ENCODE assay signal across 15 mouse cellular contexts in the genomic region with DNA sequence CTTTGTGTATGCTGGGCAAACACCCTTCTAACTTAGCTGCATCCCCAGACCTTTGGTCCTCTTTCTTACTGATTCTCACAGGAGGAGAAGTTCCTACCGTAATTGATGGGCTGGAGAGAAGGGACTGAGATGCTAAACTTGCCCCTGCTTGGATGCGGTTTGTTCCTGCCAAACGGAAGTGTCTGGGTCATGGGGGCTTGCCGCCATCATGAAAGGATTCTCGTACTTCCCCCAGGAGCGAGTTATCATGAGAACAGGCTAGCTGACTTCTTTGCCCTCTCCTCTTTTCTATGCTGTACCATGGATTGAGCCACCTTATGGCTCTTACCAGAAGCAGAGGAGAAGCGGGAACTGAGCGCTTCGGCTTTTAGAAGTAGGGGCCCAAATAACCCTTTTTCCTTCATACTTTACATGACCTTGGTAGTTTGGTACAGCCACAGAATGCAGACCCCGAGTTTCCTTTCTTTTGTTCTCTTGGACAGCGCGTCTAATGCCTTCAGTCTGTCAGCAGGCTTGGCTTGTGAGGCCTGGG. TPM values are rescaled to one million over a fixed set of nuclear protein-coding genes. Genes with fewer than 3 reads are reported as not detected.
DNase-seq lines count a peak whose midpoint lies in the region; ATAC-seq lines count a peak whose summit lies in the region.
"Had no signal": no experiment of that assay in that cellular context is flagged by ENCODE, and none has a peak within 500 bp of the region (broad histone marks: within the 10 kb centered on the region; RNA-seq: fewer than 3 reads in every experiment).

No protein-coding gene starts in this region.

- H3K9me3 ChIP-seq in hindbrain, embryonic 10.5 days = no peaks in the 10 kb centered on the region
- H3K9me3 ChIP-seq in hindbrain, embryonic 13.5 days = no peaks in the 10 kb centered on the region
- H3K9me3 ChIP-seq in midbrain, embryonic 11.5 days (ENCODE audit: control insufficient read depth, low read length) = no peaks in the 10 kb centered on the region
- no peaks in the 10 kb centered on the region for H3K9me3 ChIP-seq in midbrain, embryonic 13.5 days
- H3K9me3 ChIP-seq in limb, embryonic 12.5 days = no peaks in the 10 kb centered on the region
- H3K9me3 ChIP-seq: embryonic facial prominence, embryonic 15.5 days; forebrain, embryonic 12.5 days; hindbrain, embryonic 15.5 days had no signal

- no peak for ATAC-seq in hindbrain, embryonic 13.5 days (ENCODE audit: low FRiP score)
- no peak for ATAC-seq in midbrain, embryonic 11.5 days (ENCODE audit: low FRiP score)
- no peak for ATAC-seq in midbrain, embryonic 13.5 days
- no peak for ATAC-seq in limb, embryonic 12.5 days (ENCODE audit: insufficient number of reproducible peaks, insufficient read depth, low FRiP score, low TSS enrichment, low read depth)

- H3K27me3 ChIP-seq in hindbrain, embryonic 10.5 days (ENCODE audit: insufficient read depth, poor library complexity, severe bottlenecking) = no peaks in the 10 kb centered on the region
- H3K27me3 ChIP-seq in hindbrain, embryonic 13.5 days = no peaks in the 10 kb centered on the region
- no peaks in the 10 kb centered on the region for H3K27me3 ChIP-seq in midbrain, embryonic 11.5 days (ENCODE audit: control insufficient read depth, insufficient read depth, low read length)
- H3K27me3 ChIP-seq in midbrain, embryonic 13.5 days = no peaks in the 10 kb centered on the region
- H3K27me3 ChIP-seq in limb, embryonic 12.5 days = no peaks in the 10 kb centered on the region
- H3K27me3 ChIP-seq: embryonic facial prominence, embryonic 15.5 days; forebrain, embryonic 12.5 days; hindbrain, embryonic 15.5 days had no signal

- no peaks in the 10 kb centered on the region for H3K36me3 ChIP-seq in hindbrain, embryonic 10.5 days
- no peaks in the 10 kb centered on the region for H3K36me3 ChIP-seq in hindbrain, embryonic 13.5 days
- H3K36me3 ChIP-seq in midbrain, embryonic 11.5 days (ENCODE audit: control insufficient read depth, insufficient read depth, low read length) = no peaks in the 10 kb centered on the region
- H3K36me3 ChIP-seq in midbrain, embryonic 13.5 days = no peaks in the 10 kb centered on the region
- no peaks in the 10 kb centered on the region for H3K36me3 ChIP-seq in limb, embryonic 12.5 days
- H3K36me3 ChIP-seq: embryonic facial prominence, embryonic 15.5 days; forebrain, embryonic 12.5 days; hindbrain, embryonic 15.5 days had no signal

- H3K4me2 ChIP-seq in hindbrain, embryonic 13.5 days = no peak overlapping the region
- no peak overlapping the region for H3K4me2 ChIP-seq in midbrain, embryonic 11.5 days
- H3K4me2 ChIP-seq in midbrain, embryonic 13.5 days (replicated peaks) = no peak overlapping the region
- H3K4me2 ChIP-seq in limb, embryonic 12.5 days = no peak overlapping the region
- H3K4me2 ChIP-seq: embryonic facial prominence, embryonic 15.5 days; forebrain, embryonic 12.5 days; hindbrain, embryonic 15.5 days had no signal

- H3K4me1 ChIP-seq in hindbrain, embryonic 10.5 days (replicated peaks) = peaks cover 15% of the 10 kb centered on the region
- no peaks in the 10 kb centered on the region for H3K4me1 ChIP-seq in hindbrain, embryonic 13.5 days (replicated peaks)
- no peaks in the 10 kb centered on the region for H3K4me1 ChIP-seq in midbrain, embryonic 11.5 days (ENCODE audit: control insufficient read depth, insufficient read depth, low read length)
- no peaks in the 10 kb centered on the region for H3K4me1 ChIP-seq in midbrain, embryonic 13.5 days (replicated peaks)
- peaks cover 21% of the 10 kb centered on the region for H3K4me1 ChIP-seq in limb, embryonic 12.5 days (replicated peaks)
- H3K4me1 ChIP-seq: hindbrain, embryonic 15.5 days had no signal

- DNase-seq in hindbrain, embryonic 10.5 days (ENCODE audit: low spot score) = peak; percentile 23
- DNase-seq in midbrain, embryonic 11.5 days (ENCODE audit: low spot score, missing footprints) = peak; percentile 81
- peak; percentile 58 for DNase-seq in ZHBTc4 (ENCODE audit: low read depth, low spot score)
- DNase-seq in kidney, adult 9 months = no peak
- DNase-seq in kidney, postnatal 36 days = no peak
- DNase-seq: cerebellum, adult 9-11 months; kidney, postnatal 25 days; right cerebral cortex, postnatal 14 days; thymus, adult 18-20 months had no signal

- H3K27ac ChIP-seq in hindbrain, embryonic 10.5 days = peak overlapping the region; percentile 31; the same call in 1 of the 2 replicates
- no peak overlapping the region for H3K27ac ChIP-seq in hindbrain, embryonic 13.5 days
- no peak overlapping the region for H3K27ac ChIP-seq in midbrain, embryonic 11.5 days (ENCODE audit: low read depth, low read length)
- H3K27ac ChIP-seq in midbrain, embryonic 13.5 days = no peak overlapping the region
- 0 out of 2 replicates have a peak overlapping the region, but pooled peaks have one; percentile 4 for H3K27ac ChIP-seq in limb, embryonic 12.5 days
- H3K27ac ChIP-seq: embryonic facial prominence, embryonic 15.5 days; forebrain, embryonic 12.5 days; hindbrain, embryonic 15.5 days had no signal

- H3K4me3 ChIP-seq in hindbrain, embryonic 10.5 days = no peak overlapping the region
- no peak overlapping the region for H3K4me3 ChIP-seq in hindbrain, embryonic 13.5 days
- no peak overlapping the region for H3K4me3 ChIP-seq in midbrain, embryonic 11.5 days (ENCODE audit: low read depth, low read length)
- no peak overlapping the region for H3K4me3 ChIP-seq in midbrain, embryonic 13.5 days (replicated peaks)
- H3K4me3 ChIP-seq in limb, embryonic 12.5 days (replicated peaks) = no peak overlapping the region
- H3K4me3 ChIP-seq: embryonic facial prominence, embryonic 15.5 days; forebrain, embryonic 12.5 days; hindbrain, embryonic 15.5 days had no signal

- 56% methylated on average over 12 of the region's 12 CpGs for WGBS in hindbrain, embryonic 10.5 days
- 62% methylated on average over 12 of the region's 12 CpGs for WGBS in hindbrain, embryonic 13.5 days
- WGBS in midbrain, embryonic 11.5 days = 62% methylated on average over 12 of the region's 12 CpGs
- 56% methylated on average over 12 of the region's 12 CpGs for WGBS in midbrain, embryonic 13.5 days
- 75% methylated on average over 12 of the region's 12 CpGs for WGBS in limb, embryonic 12.5 days

- H3K9ac ChIP-seq in hindbrain, embryonic 13.5 days = no peak overlapping the region
- H3K9ac ChIP-seq in midbrain, embryonic 11.5 days (ENCODE audit: low read length) = no peak overlapping the region
- no peak overlapping the region for H3K9ac ChIP-seq in midbrain, embryonic 13.5 days (replicated peaks)
- H3K9ac ChIP-seq in limb, embryonic 12.5 days (replicated peaks) = no peak overlapping the region
- H3K9ac ChIP-seq: embryonic facial prominence, embryonic 15.5 days; forebrain, embryonic 12.5 days; hindbrain, embryonic 15.5 days had no signal

RNA-seq across cellular contexts. Expression of gene Capzb, which starts 22.9 kb away (rescaled TPM):
- 331 and 370 TPM in 2 replicates for polyA plus RNA-seq in hindbrain, embryonic 10.5 days (2016; fragmentation: Nextera tagmentation; extraction: Ambion mirVana)
- 340 and 343 TPM in 2 replicates for polyA plus RNA-seq in hindbrain, embryonic 13.5 days (2015; fragmentation: Nextera tagmentation; extraction: Ambion mirVana)
- polyA plus RNA-seq in midbrain, embryonic 11.5 days (2014; fragmentation: Nextera tagmentation; extraction: Ambion mirVana) = 244 and 249 TPM in 2 replicates
- polyA plus RNA-seq in midbrain, embryonic 13.5 days (2015; fragmentation: Nextera tagmentation; extraction: Ambion mirVana) = 321 and 324 TPM in 2 replicates
- 386 and 390 TPM in 2 replicates for polyA plus RNA-seq in limb, embryonic 12.5 days (2016; fragmentation: Nextera tagmentation; extraction: Ambion mirVana)

RNA-seq across cellular contexts. Expression of gene Minos1, which starts 38.9 kb away (rescaled TPM):
- 377 and 428 TPM in 2 replicates for polyA plus RNA-seq in hindbrain, embryonic 10.5 days (2016; fragmentation: Nextera tagmentation; extraction: Ambion mirVana)
- 424 and 441 TPM in 2 replicates for polyA plus RNA-seq in hindbrain, embryonic 13.5 days (2015; fragmentation: Nextera tagmentation; extraction: Ambion mirVana)
- polyA plus RNA-seq in midbrain, embryonic 11.5 days (2014; fragmentation: Nextera tagmentation; extraction: Ambion mirVana) = 421 and 426 TPM in 2 replicates
- 414 and 419 TPM in 2 replicates for polyA plus RNA-seq in midbrain, embryonic 13.5 days (2015; fragmentation: Nextera tagmentation; extraction: Ambion mirVana)
- 476 and 492 TPM in 2 replicates for polyA plus RNA-seq in limb, embryonic 12.5 days (2016; fragmentation: Nextera tagmentation; extraction: Ambion mirVana)

Comparison
In these comparisons a context has a peak if more than half of its experiments do, and no peak if none do; other contexts are left out.
1. H3K27ac ChIP-seq: peak in hindbrain, embryonic 10.5 days (single experiment) and limb, embryonic 12.5 days (single experiment); none in hindbrain, embryonic 13.5 days (single experiment), midbrain, embryonic 11.5 days (single experiment) and midbrain, embryonic 13.5 days (single experiment).
2. DNase-seq: peak in hindbrain, embryonic 10.5 days (single experiment), midbrain, embryonic 11.5 days (single experiment) and ZHBTc4 (single experiment); none in kidney, adult 9 months (single experiment) and kidney, postnatal 36 days (0 of 2).